Mouse (Mus musculus) heart, postnatal 0 days (tissue): ENCODE measurements around the gene Gpr137.

Experiments
- CTCF ChIP-seq: IDR thresholded peaks from 2 replicates; pipeline ENCODE4 v1.5.1; 2016; ENCODE audit warnings: antibody characterized with exemption, control low read depth, low read depth
- EP300 ChIP-seq: IDR thresholded peaks from 2 replicates; pipeline ENCODE4 v1.6.1; 2016; ENCODE audit warnings: antibody characterized with exemption, low read depth

GRCm38 (mm10) chr19:6913991-6914390, 28.3 kb downstream of the Gpr137 start:
- TF ChIP-seq CTCF (no peak), EP300 (no peak)
